Mouse (Mus musculus) myocyte (in vitro differentiated cells): ENCODE data around the gene Arfip1.

Experiments
- CEBPB ChIP-seq: IDR thresholded peaks from 2 replicates; pipeline ENCODE4 v1.6.1; 2011; ENCODE audit warnings: mild to moderate bottlenecking, moderate library complexity; ENCODE audit not compliant: poor library complexity, insufficient read depth, severe bottlenecking
- E2F4 ChIP-seq: IDR thresholded peaks from one replicate; pipeline ENCODE4 v1.6.1; 2011; ENCODE audit warnings: mild to moderate bottlenecking, control low read depth, moderate library complexity; ENCODE audit not compliant: insufficient read depth
- MAX ChIP-seq: IDR thresholded peaks from one replicate; pipeline ENCODE4 v1.6.1; 2011; ENCODE audit warnings: low read depth, mild to moderate bottlenecking, control low read depth
- MYOD1 ChIP-seq, 3 experiments: IDR thresholded peaks; one replicate each; pipeline ENCODE4 v1.6.1; 2011; ENCODE audit warnings: control low read depth in 2 of 3, low read depth in 2 of 3, mild to moderate bottlenecking in 2 of 3, moderate library complexity in 1 of 3; ENCODE audit not compliant: insufficient read length in 2 of 3, control insufficient read depth in 1 of 3
- MYOG ChIP-seq, 3 experiments: IDR thresholded peaks; one replicate each; pipeline ENCODE4 v1.6.1; 2011; ENCODE audit warnings: control low read depth in 2 of 3, low read depth in 2 of 3, mild to moderate bottlenecking in 2 of 3; ENCODE audit not compliant: insufficient read length in 2 of 3, control insufficient read depth in 1 of 3, insufficient read depth in 1 of 3
- POLR2A ChIP-seq: IDR thresholded peaks from one replicate; pipeline ENCODE4 v1.6.1; 2011; ENCODE audit warnings: low read depth, mild to moderate bottlenecking, control low read depth, moderate library complexity; ENCODE audit not compliant: insufficient read length
- POLR2AphosphoS2 ChIP-seq: IDR thresholded peaks from one replicate; pipeline ENCODE4 v1.6.1; 2011; ENCODE audit warnings: low read depth, control low read depth; ENCODE audit not compliant: insufficient read length
- REST ChIP-seq: IDR thresholded peaks from one replicate; pipeline ENCODE4 v1.6.1; 2011; ENCODE audit warnings: mild to moderate bottlenecking, control low read depth, moderate library complexity; ENCODE audit not compliant: insufficient read depth, insufficient read length
- SRF ChIP-seq: IDR thresholded peaks from one replicate; pipeline ENCODE4 v1.6.1; 2011; ENCODE audit warnings: low read depth; ENCODE audit not compliant: control insufficient read depth, insufficient read length
- TCF12 ChIP-seq: IDR thresholded peaks from one replicate; pipeline ENCODE4 v1.6.1; 2011; ENCODE audit warnings: mild to moderate bottlenecking, control low read depth; ENCODE audit not compliant: poor library complexity, insufficient read depth, severe bottlenecking
- TCF3 ChIP-seq: IDR thresholded peaks from one replicate; pipeline ENCODE4 v1.6.1; 2011; ENCODE audit warnings: low read depth, control low read depth; ENCODE audit not compliant: insufficient read length
- USF1 ChIP-seq: IDR thresholded peaks from one replicate; pipeline ENCODE4 v1.6.1; 2011; ENCODE audit warnings: low read depth, mild to moderate bottlenecking, control low read depth, moderate library complexity

- TF ChIP-seq POLR2AphosphoS2 = no peak
- TF ChIP-seq POLR2A = no peak
- TF ChIP-seq MYOG (IDR thresholded peaks at IDR 0.05; ENCODE audit: control insufficient read depth in 1 of 3, insufficient read depth in 1 of 3, insufficient read length in 2 of 3, low read depth in 2 of 3) = no peak
- no peak for TF ChIP-seq MYOD1 (IDR thresholded peaks at IDR 0.05; ENCODE audit: control insufficient read depth in 1 of 3, insufficient read length in 2 of 3, low read depth in 2 of 3)
- no peak for TF ChIP-seq USF1
- TF ChIP-seq TCF12 = no peak
- TF ChIP-seq TCF3 = no peak
- TF ChIP-seq CEBPB = no peak
- TF ChIP-seq MAX = no peak
- no peak for TF ChIP-seq E2F4
- TF ChIP-seq SRF = no peak
- no peak for TF ChIP-seq REST
Observed at GRCm38 (mm10) chr3:84597996-84598734, 15.7 kb upstream of the Arfip1 start.
